Mouse (Mus musculus) lung, adult 10 weeks (tissue): ENCODE data around the gene Tyr. TPM values are rescaled to one million over a fixed set of nuclear protein-coding genes. Genes with fewer than 3 reads are reported as not detected.

ENCODE experiments used
- polyA plus RNA-seq: library from polyadenylated mRNA; stranded (reverse); fragments of 350-450 nt; fragmentation: Illumina TruSeq; extraction: RNeasy Lipid Tissue Mini Kit (QIAGEN cat#74804); gene quantifications from one replicate; pipeline ENCODE4 v1.2.3, GENCODE M21; 2014; ENCODE audit warnings: low read depth, low replicate concordance; ENCODE audit not compliant: insufficient read depth

Tyr gene
- polyA plus RNA-seq, result not detected

GRCm38 (mm10) chr7:87493412-87493811 is at the start of gene Tyr:
Gene Tyr, minus strand, starts transcription at chr7:87493512.

Other genes starting within 250 kb of the Tyr start
- 20.6 TPM for gene Nox4, start 247.4 kb downstream of the Tyr start, polyA plus RNA-seq
- 0.02 TPM for gene Grm5, start 90.7 kb upstream of the Tyr start, polyA plus RNA-seq